Mouse (Mus musculus): ENCODE measurements at regions not wholly inside any gene's neighbourhood (a gene's known extent, or its start where the extent isn't known, plus 50 kb on each side); places are given as distances from the start of the nearest gene placed in this dataset.

GRCm38 (mm10) chr16:30118876-30119275 is 54.7 kb downstream of the Hes1 start:
- WGBS: 90% methylated on average over 5 of the region's 5 CpGs

GRCm38 (mm10) chr16:30120330-30121265 is 56.4 kb downstream of the Hes1 start:
- Histone ChIP-seq H3K27me3 (ENCODE audit: poor library complexity, severe bottlenecking) (peaks cover 96% of the 10 kb centered on the region), H3K36me3 (replicated peaks) (no peaks in the 10 kb centered on the region), H3K4me3 (peak overlapping the region; percentile 39), H3K9me3 (no peaks in the 10 kb centered on the region), H3K4me1 (peaks cover 59% of the 10 kb centered on the region), H3K27ac (peak overlapping the region; percentile 84)
- DNase-seq (ENCODE audit: extremely low spot score, low spot score): peak; percentile 71
- WGBS: 1% methylated on average over 30 of the region's 30 CpGs

More at GRCm38 (mm10) chr16:30118876-30119275, 54.7 kb downstream of the Hes1 start:
- Histone ChIP-seq H3K27me3 (ENCODE audit: poor library complexity, severe bottlenecking) (peaks cover 96% of the 10 kb centered on the region), H3K9me3 (no peaks in the 10 kb centered on the region), H3K4me3 (no peak overlapping the region), H3K4me1 (peaks cover 61% of the 10 kb centered on the region), H3K36me3 (replicated peaks) (no peaks in the 10 kb centered on the region), H3K27ac (no peak overlapping the region)
- no peak for DNase-seq (ENCODE audit: extremely low spot score, low spot score)

GRCm38 (mm10) chr16:30121596-30121995 is 57.4 kb downstream of the Hes1 start:
- DNase-seq (ENCODE audit: extremely low spot score, low spot score): no peak
- 40% methylated on average over 6 of the region's 6 CpGs for WGBS
- Histone ChIP-seq H3K36me3 (replicated peaks) (no peaks in the 10 kb centered on the region), H3K4me1 (peaks cover 51% of the 10 kb centered on the region), H3K4me3 (no peak overlapping the region), H3K9me3 (no peaks in the 10 kb centered on the region), H3K27me3 (ENCODE audit: poor library complexity, severe bottlenecking) (peaks cover 96% of the 10 kb centered on the region), H3K27ac (no peak overlapping the region)

- Histone ChIP-seq H3K27ac (peak overlapping the region; percentile 1; the same call in 1 of the 2 replicates), H3K4me3 (peak overlapping the region; percentile 5), H3K36me3 (replicated peaks) (no peaks in the 10 kb centered on the region), H3K27me3 (ENCODE audit: poor library complexity, severe bottlenecking) (peaks cover 96% of the 10 kb centered on the region), H3K4me1 (peaks cover 48% of the 10 kb centered on the region), H3K9me3 (peaks cover 4% of the 10 kb centered on the region)
- 5% methylated on average over 29 of the region's 29 CpGs for WGBS
- DNase-seq (ENCODE audit: extremely low spot score, low spot score): no peak
Observed at GRCm38 (mm10) chr16:30122211-30123070, 58.3 kb downstream of the Hes1 start.

- peaks cover 51% of the 10 kb centered on the region for H3K4me1 ChIP-seq
- H3K36me3 ChIP-seq (replicated peaks): no peaks in the 10 kb centered on the region
- peaks cover 100% of the 10 kb centered on the region for H3K27me3 ChIP-seq (ENCODE audit: poor library complexity, severe bottlenecking)
- WGBS: 93% methylated on average over 10 of the region's 10 CpGs
- no peak overlapping the region for H3K4me3 ChIP-seq
- H3K9me3 ChIP-seq: peaks cover 10% of the 10 kb centered on the region
- no peak overlapping the region for H3K27ac ChIP-seq
- no peak for DNase-seq (ENCODE audit: extremely low spot score, low spot score)
Observed at GRCm38 (mm10) chr16:30127015-30127414, 62.8 kb downstream of the Hes1 start.

GRCm38 (mm10) chr16:30128787-30129186 is 64.6 kb downstream of the Hes1 start:
- peaks cover 10% of the 10 kb centered on the region for H3K9me3 ChIP-seq
- no peak overlapping the region for H3K4me3 ChIP-seq
- peaks cover 36% of the 10 kb centered on the region for H3K4me1 ChIP-seq
- H3K27ac ChIP-seq: peak overlapping the region; percentile 56
- H3K27me3 ChIP-seq (ENCODE audit: poor library complexity, severe bottlenecking): peaks cover 100% of the 10 kb centered on the region
- WGBS: 77% methylated on average over 8 of the region's 8 CpGs
- no peaks in the 10 kb centered on the region for H3K36me3 ChIP-seq (replicated peaks)
- no peak for DNase-seq (ENCODE audit: extremely low spot score, low spot score)

- Histone ChIP-seq H3K9me3 (peaks cover 10% of the 10 kb centered on the region), H3K4me1 (peaks cover 42% of the 10 kb centered on the region), H3K36me3 (replicated peaks) (no peaks in the 10 kb centered on the region), H3K27ac (peak overlapping the region; percentile 56), H3K27me3 (ENCODE audit: poor library complexity, severe bottlenecking) (peaks cover 100% of the 10 kb centered on the region), H3K4me3 (peak overlapping the region; percentile 9; the same call in 1 of the 2 replicates)
- 14% methylated on average over 17 of the region's 17 CpGs for WGBS
- DNase-seq (ENCODE audit: extremely low spot score, low spot score): peak; percentile 79
Observed at GRCm38 (mm10) chr16:30129218-30130112, 65.3 kb downstream of the Hes1 start.

GRCm38 (mm10) chr16:30130113-30130471 is 65.9 kb downstream of the Hes1 start:
- Histone ChIP-seq H3K4me3 (peak overlapping the region; percentile 9; the same call in 1 of the 2 replicates), H3K27me3 (ENCODE audit: poor library complexity, severe bottlenecking) (peaks cover 100% of the 10 kb centered on the region), H3K36me3 (replicated peaks) (no peaks in the 10 kb centered on the region), H3K4me1 (peaks cover 40% of the 10 kb centered on the region), H3K27ac (peak overlapping the region; percentile 56), H3K9me3 (peaks cover 10% of the 10 kb centered on the region)
- no peak for DNase-seq (ENCODE audit: extremely low spot score, low spot score)
- WGBS: 21% methylated on average over 4 of the region's 4 CpGs

- DNase-seq (ENCODE audit: extremely low spot score, low spot score): no peak
- Histone ChIP-seq H3K4me1 (peaks cover 40% of the 10 kb centered on the region), H3K9me3 (peaks cover 10% of the 10 kb centered on the region), H3K4me3 (no peak overlapping the region), H3K36me3 (replicated peaks) (no peaks in the 10 kb centered on the region), H3K27me3 (ENCODE audit: poor library complexity, severe bottlenecking) (peaks cover 100% of the 10 kb centered on the region), H3K27ac (no peak overlapping the region)
- WGBS: 83% methylated on average over 7 of the region's 7 CpGs
Observed at GRCm38 (mm10) chr16:30132086-30132485, 67.9 kb downstream of the Hes1 start.

- peaks cover 26% of the 10 kb centered on the region for H3K4me1 ChIP-seq
- peaks cover 97% of the 10 kb centered on the region for H3K27me3 ChIP-seq (ENCODE audit: poor library complexity, severe bottlenecking)
- H3K4me3 ChIP-seq: no peak overlapping the region
- H3K9me3 ChIP-seq: no peaks in the 10 kb centered on the region; the same call in 1 of the 2 replicates
- DNase-seq (ENCODE audit: extremely low spot score, low spot score): no peak
- WGBS: 65% methylated on average over 6 of the region's 6 CpGs
- no peaks in the 10 kb centered on the region for H3K36me3 ChIP-seq (replicated peaks)
- no peak overlapping the region for H3K27ac ChIP-seq
Observed at GRCm38 (mm10) chr16:30134642-30135165, 70.5 kb downstream of the Hes1 start.

GRCm38 (mm10) chr16:30136849-30137248 is 72.7 kb downstream of the Hes1 start:
- H3K9me3 ChIP-seq: no peaks in the 10 kb centered on the region; the same call in 1 of the 2 replicates
- 93% methylated on average over 5 of the region's 5 CpGs for WGBS
- H3K27ac ChIP-seq: no peak overlapping the region
- DNase-seq (ENCODE audit: extremely low spot score, low spot score): no peak
- no peak overlapping the region for H3K4me3 ChIP-seq
- peaks cover 9% of the 10 kb centered on the region for H3K4me1 ChIP-seq
- no peaks in the 10 kb centered on the region for H3K36me3 ChIP-seq (replicated peaks)
- peaks cover 96% of the 10 kb centered on the region for H3K27me3 ChIP-seq (ENCODE audit: poor library complexity, severe bottlenecking)

- 95% methylated on average over 1 of the region's 1 CpGs for WGBS
- H3K9me3 ChIP-seq: no peaks in the 10 kb centered on the region; the same call in 1 of the 2 replicates
- peaks cover 96% of the 10 kb centered on the region for H3K27me3 ChIP-seq (ENCODE audit: poor library complexity, severe bottlenecking)
- H3K36me3 ChIP-seq (replicated peaks): no peaks in the 10 kb centered on the region
- H3K27ac ChIP-seq: no peak overlapping the region
- no peak overlapping the region for H3K4me3 ChIP-seq
- DNase-seq (ENCODE audit: extremely low spot score, low spot score): no peak
- peaks cover 9% of the 10 kb centered on the region for H3K4me1 ChIP-seq
Observed at GRCm38 (mm10) chr16:30137812-30138211, 73.6 kb downstream of the Hes1 start.
